Mouse (Mus musculus): ENCODE measurements around the gene Brinp2.

Gene Brinp2

GRCm38 (mm10) chr1:158218750-158219149, 137.4 kb downstream of the Brinp2 start:
- DNase-seq = no peak

- no peak for DNase-seq
Measured at GRCm38 (mm10) chr1:158218294-158218693, 137.8 kb downstream of the Brinp2 start.

DNA sequence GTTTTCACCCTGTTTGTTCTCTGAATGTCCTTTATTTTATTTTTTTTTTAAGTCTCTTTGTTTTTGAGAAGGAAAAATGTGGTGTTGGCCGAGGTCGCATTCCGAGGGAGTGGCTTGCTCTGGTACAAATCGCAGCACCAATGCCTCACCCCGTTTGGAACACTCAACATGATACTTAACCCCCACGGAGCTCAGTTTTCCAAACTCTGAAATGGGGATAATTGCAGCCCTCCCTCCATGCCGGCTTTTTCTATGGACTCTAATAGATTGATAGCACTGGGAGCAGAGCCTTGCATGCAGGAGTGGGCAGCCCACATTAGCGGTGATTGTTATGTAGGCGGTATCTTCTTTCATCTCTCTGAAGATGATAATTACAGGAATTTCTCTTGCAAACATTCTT, 140.5 kb downstream of the Brinp2 start:
- no peak for DNase-seq

- peak; percentile 1 for DNase-seq
Measured at GRCm38 (mm10) chr1:158214743-158215142, 141.4 kb downstream of the Brinp2 start.

GRCm38 (mm10) chr1:158213736-158214135, 142.4 kb downstream of the Brinp2 start:
- no peak for DNase-seq

- no peak for DNase-seq
Measured at GRCm38 (mm10) chr1:158207620-158208019, 148.5 kb downstream of the Brinp2 start.

- DNase-seq = no peak
Measured at GRCm38 (mm10) chr1:158202932-158203331, 153.2 kb downstream of the Brinp2 start.
